Mouse (Mus musculus): ENCODE measurements around the gene Rhot1.
A peak's percentile ranks its signal among the peaks of the same experiment; 100 is the strongest.
"Not testable (repeated sequence)": the region's sequence is repeated elsewhere in the genome, so short reads cannot be mapped to it uniquely, and the experiment has no call there.

Rhot1 gene

GRCm38 (mm10) chr11:80196351-80196750, 12.5 kb upstream of the Rhot1 start:
- DNase-seq: no peak

- no peak for DNase-seq
These were observed 9.5 kb upstream of the Rhot1 start for GRCm38 (mm10) chr11:80199316-80199715.

- no peak for DNase-seq
These were observed 9.0 kb upstream of the Rhot1 start for GRCm38 (mm10) chr11:80199773-80200172.

GRCm38 (mm10) chr11:80200326-80200725, 8.5 kb upstream of the Rhot1 start:
- no peak for DNase-seq

- DNase-seq: no peak
These were observed 6.5 kb upstream of the Rhot1 start for GRCm38 (mm10) chr11:80202296-80202695.

- DNase-seq: peak; percentile 48
These were observed 4.8 kb upstream of the Rhot1 start for GRCm38 (mm10) chr11:80204037-80204436.

- DNase-seq: no peak
These were observed 3.9 kb upstream of the Rhot1 start for GRCm38 (mm10) chr11:80204941-80205340.

GRCm38 (mm10) chr11:80208465-80208859, 357 bp upstream of the Rhot1 start:
- peak; percentile 35 for DNase-seq

GRCm38 (mm10) chr11:80210321-80210720, 1.5 kb downstream of the Rhot1 start:
- no peak for DNase-seq

- no peak for DNase-seq
These were observed 3.5 kb downstream of the Rhot1 start for GRCm38 (mm10) chr11:80212282-80212681.

GRCm38 (mm10) chr11:80215291-80215690, 6.5 kb downstream of the Rhot1 start:
- DNase-seq: no peak

GRCm38 (mm10) chr11:80218657-80219293, 10.0 kb downstream of the Rhot1 start:
- DNase-seq: no peak

- DNase-seq: not testable (repeated sequence)
These were observed 21.2 kb downstream of the Rhot1 start for GRCm38 (mm10) chr11:80230066-80230465.

- DNase-seq: no peak
These were observed 28.5 kb downstream of the Rhot1 start for GRCm38 (mm10) chr11:80237278-80237677.

- DNase-seq: peak; percentile 22
These were observed 29.5 kb downstream of the Rhot1 start for GRCm38 (mm10) chr11:80238306-80238705.

GRCm38 (mm10) chr11:80247026-80247425, 38.2 kb downstream of the Rhot1 start:
- no peak for DNase-seq

- no peak for DNase-seq
These were observed 39.7 kb downstream of the Rhot1 start for GRCm38 (mm10) chr11:80248531-80248930.

GRCm38 (mm10) chr11:80264137-80264536, 55.3 kb downstream of the Rhot1 start:
- DNase-seq: no peak

GRCm38 (mm10) chr11:80271096-80271495, 62.3 kb downstream of the Rhot1 start:
- DNase-seq: no peak

- no peak for DNase-seq
These were observed 66.2 kb downstream of the Rhot1 start for GRCm38 (mm10) chr11:80275011-80275410.

- no peak for DNase-seq
These were observed 69.2 kb downstream of the Rhot1 start for GRCm38 (mm10) chr11:80278054-80278453.

GRCm38 (mm10) chr11:80283786-80284185, 75.0 kb downstream of the Rhot1 start:
- no peak for DNase-seq

- no peak for DNase-seq
These were observed 75.8 kb downstream of the Rhot1 start for GRCm38 (mm10) chr11:80284641-80285040.

- peak; percentile 56 for DNase-seq
These were observed 78.3 kb downstream of the Rhot1 start for GRCm38 (mm10) chr11:80287150-80287549.

GRCm38 (mm10) chr11:80289701-80290445, 81.1 kb downstream of the Rhot1 start:
- DNase-seq: no peak
